9 mouse cellular contexts compared by ENCODE assay signal in the genomic region with DNA sequence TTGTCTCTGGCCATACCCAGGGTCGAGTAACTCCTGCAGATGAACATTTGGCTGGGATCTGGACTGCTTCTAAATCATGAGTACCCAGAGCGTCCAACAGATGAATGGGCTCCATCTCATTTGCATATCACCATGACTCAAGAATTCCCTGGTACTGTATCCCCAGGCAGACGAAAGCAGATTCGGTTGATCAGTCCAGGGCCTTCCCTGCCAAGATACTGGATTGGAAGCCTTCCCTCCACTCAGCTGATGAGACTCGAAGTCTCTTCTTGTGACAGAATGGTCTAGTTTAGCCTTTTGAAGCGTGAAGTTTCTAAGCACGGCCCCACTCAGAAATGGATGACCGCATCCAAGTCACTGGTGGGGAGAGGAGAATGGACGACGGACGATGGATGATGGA.
DNase-seq lines count a peak whose midpoint lies in the region; ATAC-seq and TF ChIP-seq lines count a peak whose summit lies in the region.
"Had no signal": no experiment of that assay in that cellular context is flagged by ENCODE, and none has a peak within 500 bp of the region (broad histone marks: within the 10 kb centered on the region; RNA-seq: fewer than 3 reads in every experiment).

No protein-coding gene starts in this region.

- 0 out of 2 replicates have a peak overlapping the region, but pooled peaks have one; percentile 0 for H3K27ac ChIP-seq in forebrain, embryonic 15.5 days (replicated peaks)
- no peak overlapping the region for H3K27ac ChIP-seq in forebrain, embryonic 11.5 days (ENCODE audit: low read depth, low read length)
- peak overlapping the region; percentile 60 for H3K27ac ChIP-seq in liver, adult 2 months (replicated peaks; ENCODE audit: insufficient read depth, low read depth, low read length)
- H3K27ac ChIP-seq in liver, embryonic 12.5 days = no peak overlapping the region
- H3K27ac ChIP-seq in intestine, embryonic 16.5 days (ENCODE audit: low read length) = peak overlapping the region; percentile 69

- no peak overlapping the region for H3K4me2 ChIP-seq in forebrain, embryonic 15.5 days (replicated peaks)
- no peak overlapping the region for H3K4me2 ChIP-seq in forebrain, embryonic 11.5 days (ENCODE audit: low read depth, low read length, severe bottlenecking)
- H3K4me2 ChIP-seq in liver, embryonic 12.5 days = no peak overlapping the region
- H3K4me2 ChIP-seq in intestine, embryonic 16.5 days (ENCODE audit: low read depth, low read length) = peak overlapping the region; percentile 13
- H3K4me2 ChIP-seq: embryonic facial prominence, embryonic 15.5 days had no signal

- no peaks in the 10 kb centered on the region for H3K9me3 ChIP-seq in forebrain, embryonic 15.5 days
- H3K9me3 ChIP-seq in forebrain, embryonic 11.5 days (ENCODE audit: control insufficient read depth, low read length) = no peaks in the 10 kb centered on the region; the same call in 1 of the 2 replicates
- no peaks in the 10 kb centered on the region for H3K9me3 ChIP-seq in liver, embryonic 12.5 days (replicated peaks)
- H3K9me3 ChIP-seq in intestine, embryonic 16.5 days (ENCODE audit: control insufficient read depth, low read length) = 0 out of 2 replicates have a peak, but pooled peaks cover 2% of the 10 kb centered on the region
- H3K9me3 ChIP-seq: embryonic facial prominence, embryonic 15.5 days had no signal

- H3K27me3 ChIP-seq in forebrain, embryonic 15.5 days = no peaks in the 10 kb centered on the region
- no peaks in the 10 kb centered on the region for H3K27me3 ChIP-seq in forebrain, embryonic 11.5 days (ENCODE audit: control insufficient read depth, insufficient read depth, low read length)
- no peaks in the 10 kb centered on the region for H3K27me3 ChIP-seq in liver, adult 2 months (ENCODE audit: control insufficient read depth, insufficient read depth, low read length)
- H3K27me3 ChIP-seq in liver, embryonic 12.5 days (replicated peaks) = no peaks in the 10 kb centered on the region
- H3K27me3 ChIP-seq in intestine, embryonic 16.5 days (replicated peaks; ENCODE audit: control insufficient read depth, insufficient read depth, low read length) = no peaks in the 10 kb centered on the region
- H3K27me3 ChIP-seq: embryonic facial prominence, embryonic 15.5 days had no signal

- ATAC-seq in forebrain, embryonic 15.5 days (replicated peaks) = no peak
- no peak for ATAC-seq in forebrain, embryonic 11.5 days (replicated peaks; ENCODE audit: low FRiP score)
- no peak for ATAC-seq in liver, embryonic 12.5 days
- ATAC-seq in intestine, embryonic 16.5 days = 0 out of 2 replicates have a peak, but pooled peaks have one; percentile 12
- no peak for ATAC-seq in granulocyte monocyte progenitor cell, adult 5-6 weeks (replicated peaks; ENCODE audit: poor library complexity, severe bottlenecking)

- no peak for DNase-seq in forebrain, embryonic 11.5 days (ENCODE audit: low spot score)
- DNase-seq in liver, adult 2 months (ENCODE audit: extremely low read depth, low read depth, low spot score) = no peak
- DNase-seq in heart, adult 18-20 months = peak; percentile 64 to 73
- no peak for DNase-seq in embryo, embryonic 11 days

- TF ChIP-seq CTCF in liver, adult 2 months (IDR thresholded peaks at IDR 0.05; ENCODE audit: low read depth, low read length) = no peak

- no peak overlapping the region for H3K9ac ChIP-seq in forebrain, embryonic 15.5 days (replicated peaks)
- H3K9ac ChIP-seq in forebrain, embryonic 11.5 days (ENCODE audit: low read length) = no peak overlapping the region
- no peak overlapping the region for H3K9ac ChIP-seq in liver, adult 2 months (ENCODE audit: low read depth, low read length)
- H3K9ac ChIP-seq in liver, embryonic 12.5 days = no peak overlapping the region
- no peak overlapping the region for H3K9ac ChIP-seq in intestine, embryonic 16.5 days (ENCODE audit: low read depth, low read length)
- H3K9ac ChIP-seq: embryonic facial prominence, embryonic 15.5 days had no signal

- TF ChIP-seq POLR2A in liver, adult 2 months (IDR thresholded peaks at IDR 0.05; ENCODE audit: extremely low read depth, insufficient read depth, low read length) = no peak

- WGBS in forebrain, embryonic 15.5 days = 70% methylated on average over 11 of the region's 11 CpGs
- 92% methylated on average over 11 of the region's 11 CpGs for WGBS in forebrain, embryonic 11.5 days
- 89% methylated on average over 11 of the region's 11 CpGs for WGBS in liver, adult 2 months
- 83% methylated on average over 11 of the region's 11 CpGs for WGBS in liver, embryonic 12.5 days (ENCODE audit: insufficient replicate concordance)
- WGBS in intestine, embryonic 16.5 days = 73% methylated on average over 11 of the region's 11 CpGs

- peaks cover 8% of the 10 kb centered on the region; the same call in 1 of the 2 replicates for H3K36me3 ChIP-seq in forebrain, embryonic 15.5 days
- H3K36me3 ChIP-seq in forebrain, embryonic 11.5 days (ENCODE audit: control insufficient read depth, insufficient read depth, low read length) = no peaks in the 10 kb centered on the region; the same call in 1 of the 2 replicates
- no peaks in the 10 kb centered on the region; the same call in 1 of the 2 replicates for H3K36me3 ChIP-seq in liver, adult 2 months (ENCODE audit: control insufficient read depth, insufficient read depth, low read length)
- H3K36me3 ChIP-seq in liver, embryonic 12.5 days = peaks cover 13% of the 10 kb centered on the region
- H3K36me3 ChIP-seq in intestine, embryonic 16.5 days (ENCODE audit: control insufficient read depth, insufficient read depth, low read length) = no peaks in the 10 kb centered on the region

- H3K4me3 ChIP-seq in forebrain, embryonic 15.5 days = no peak overlapping the region
- H3K4me3 ChIP-seq in forebrain, embryonic 11.5 days (ENCODE audit: low read depth, low read length) = no peak overlapping the region
- no peak overlapping the region for H3K4me3 ChIP-seq in liver, adult 2 months (ENCODE audit: insufficient read depth, low read depth, low read length)
- no peak overlapping the region for H3K4me3 ChIP-seq in liver, embryonic 12.5 days
- no peak overlapping the region for H3K4me3 ChIP-seq in intestine, embryonic 16.5 days (ENCODE audit: low read length)
- H3K4me3 ChIP-seq: embryonic facial prominence, embryonic 15.5 days had no signal

- peaks cover 15% of the 10 kb centered on the region; the same call in 1 of the 2 replicates for H3K79me2 ChIP-seq in liver, adult 2 months (ENCODE audit: control insufficient read depth, insufficient read depth, low read length)

- H3K4me1 ChIP-seq in forebrain, embryonic 15.5 days = peaks cover 3% of the 10 kb centered on the region; the same call in 1 of the 2 replicates
- H3K4me1 ChIP-seq in forebrain, embryonic 11.5 days (replicated peaks; ENCODE audit: control insufficient read depth, insufficient read depth, low read length) = peaks cover 3% of the 10 kb centered on the region; the same call in 1 of the 2 replicates
- peaks cover 10% of the 10 kb centered on the region for H3K4me1 ChIP-seq in liver, adult 2 months (ENCODE audit: control insufficient read depth, insufficient read depth, low read length)
- H3K4me1 ChIP-seq in liver, embryonic 12.5 days = peaks cover 29% of the 10 kb centered on the region
- peaks cover 15% of the 10 kb centered on the region; the same call in 1 of the 2 replicates for H3K4me1 ChIP-seq in intestine, embryonic 16.5 days (ENCODE audit: control insufficient read depth, insufficient read depth, low read length)

Comparison
In these comparisons a context has a peak if more than half of its experiments do, and no peak if none do; other contexts are left out.
1. H3K27ac ChIP-seq: peak in forebrain, embryonic 15.5 days (single experiment), liver, adult 2 months (single experiment) and intestine, embryonic 16.5 days (single experiment); none in forebrain, embryonic 11.5 days (single experiment) and liver, embryonic 12.5 days (single experiment).
2. DNase-seq: peak in heart, adult 18-20 months (2 of 2); none in forebrain, embryonic 11.5 days (single experiment), liver, adult 2 months (single experiment) and embryo, embryonic 11 days (single experiment).